Mouse (Mus musculus) lung, embryonic 16.5 days (tissue): ENCODE results near the gene Mrln. TPM values are rescaled to one million over a fixed set of nuclear protein-coding genes. Genes with fewer than 3 reads are reported as not detected.
A peak's percentile ranks its signal among the peaks of the same experiment; 100 is the strongest.

Experiments used
- ATAC-seq: fragments of 200-750 bp; cut with Nextera tagmentation; 2 replicates; pipeline ENCODE4 v1.8.0; 2017; ENCODE audit warnings: low read depth, mild to moderate bottlenecking, moderate library complexity
- H3K27ac ChIP-seq: fragments of 300-500 bp; sonication (generic); 2 replicates; pipeline ENCODE4 v1.5.1; 2014; ENCODE audit warnings: mild to moderate bottlenecking, control low read depth, low read length
- H3K27me3 ChIP-seq: fragments of 300-500 bp; sonication (generic); 2 replicates; pipeline ENCODE4 v1.6.1; 2014; ENCODE audit warnings: low read depth, low read length, mixed read lengths; ENCODE audit not compliant: control insufficient read depth, insufficient read depth
- H3K36me3 ChIP-seq: fragments of 300-500 bp; sonication (generic); 2 replicates; pipeline ENCODE4 v1.6.1; 2014; ENCODE audit warnings: low read length; ENCODE audit not compliant: control insufficient read depth, insufficient read depth
- H3K4me1 ChIP-seq: fragments of 300-500 bp; sonication (generic); replicated peaks from 2 replicates; pipeline ENCODE4 v1.6.1; 2014; ENCODE audit warnings: low read length, mixed read lengths; ENCODE audit not compliant: control insufficient read depth, insufficient read depth
- H3K4me2 ChIP-seq: fragments of 300-500 bp; sonication (generic); 2 replicates; pipeline ENCODE4 v1.6.1; 2014; ENCODE audit warnings: low read depth, low read length, control low read depth
- H3K4me3 ChIP-seq: fragments of 300-500 bp; sonication (generic); 2 replicates; pipeline ENCODE4 v1.5.1; 2014; ENCODE audit warnings: mild to moderate bottlenecking, low read length, control low read depth
- H3K9ac ChIP-seq: fragments of 300-500 bp; sonication (generic); 2 replicates; pipeline ENCODE4 v1.6.1; 2014; ENCODE audit warnings: low read length, control low read depth
- H3K9me3 ChIP-seq: fragments of 300-500 bp; sonication (generic); 2 replicates; pipeline ENCODE4 v1.6.1; 2016; ENCODE audit warnings: low read length; ENCODE audit not compliant: control insufficient read depth
- WGBS: fragments of 180-500 bp; shearing (Covaris S2); extraction: QIAGEN DNeasy Blood & Tissue Kit; methylation state at CpG from one replicate; pipeline ENCODE4 v1.1.7; 2014; 5-methylcytosine and 5-hydroxymethylcytosine counted together
- polyA plus RNA-seq: library from polyadenylated mRNA; unstranded; fragments of >200 nt; fragmentation: Nextera tagmentation; extraction: Ambion mirVana; gene quantifications from 2 replicates; pipeline ENCODE4 v1.2.1, GENCODE M21; 2015

Mrln gene
- polyA plus RNA-seq, 1 experiment from 2014 or later: 1.6 TPM

DNA sequence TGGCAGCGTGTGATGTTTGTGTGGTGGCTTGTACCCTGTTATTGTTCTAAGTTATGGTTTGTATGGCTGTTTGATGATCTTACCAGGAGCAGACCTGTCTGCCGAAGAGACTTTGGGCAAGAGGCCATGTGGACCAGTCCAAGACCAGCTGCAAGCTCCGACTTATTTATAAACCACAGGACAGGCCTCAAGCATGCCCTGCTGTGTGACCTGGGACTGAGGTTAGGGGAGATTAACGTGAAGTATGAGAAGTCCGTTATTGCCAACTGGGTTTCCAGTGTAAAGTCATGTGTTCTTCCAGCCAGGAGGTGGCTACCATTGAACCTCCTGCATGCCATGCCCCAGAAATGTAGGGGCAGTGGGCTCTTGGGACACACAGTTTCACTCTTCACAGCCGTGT is 25.9 kb downstream of the Mrln start:
- Histone ChIP-seq H3K27ac (no peak overlapping the region), H3K27me3 (no peaks in the 10 kb centered on the region), H3K9ac (no peak overlapping the region), H3K36me3 (no peaks in the 10 kb centered on the region), H3K4me2 (no peak overlapping the region), H3K4me1 (peaks cover 7% of the 10 kb centered on the region; the same call in 1 of the 2 replicates), H3K9me3 (no peaks in the 10 kb centered on the region), H3K4me3 (no peak overlapping the region)
- ATAC-seq: no peak
- WGBS: 70% methylated on average over 6 of the region's 6 CpGs

- H3K9ac ChIP-seq: no peak overlapping the region
- no peaks in the 10 kb centered on the region for H3K36me3 ChIP-seq
- 45% methylated on average over 2 of the region's 2 CpGs for WGBS
- no peaks in the 10 kb centered on the region for H3K9me3 ChIP-seq
- H3K27me3 ChIP-seq: no peaks in the 10 kb centered on the region
- no peak overlapping the region for H3K4me3 ChIP-seq
- no peaks in the 10 kb centered on the region for H3K4me1 ChIP-seq
- no peak for ATAC-seq
- H3K27ac ChIP-seq: no peak overlapping the region
- H3K4me2 ChIP-seq: no peak overlapping the region
Measured at GRCm38 (mm10) chr10:70237936-70238335, 33.5 kb downstream of the Mrln start.

GRCm38 (mm10) chr10:70242751-70243444 is 38.4 kb downstream of the Mrln start:
- ATAC-seq: no peak
- WGBS: 49% methylated on average over 8 of the region's 8 CpGs
- Histone ChIP-seq H3K36me3 (no peaks in the 10 kb centered on the region), H3K9me3 (no peaks in the 10 kb centered on the region), H3K9ac (no peak overlapping the region), H3K4me2 (no peak overlapping the region), H3K27me3 (peaks cover 2% of the 10 kb centered on the region; the same call in 1 of the 2 replicates), H3K4me3 (no peak overlapping the region), H3K4me1 (peaks cover 12% of the 10 kb centered on the region; the same call in 1 of the 2 replicates), H3K27ac (no peak overlapping the region)

DNA sequence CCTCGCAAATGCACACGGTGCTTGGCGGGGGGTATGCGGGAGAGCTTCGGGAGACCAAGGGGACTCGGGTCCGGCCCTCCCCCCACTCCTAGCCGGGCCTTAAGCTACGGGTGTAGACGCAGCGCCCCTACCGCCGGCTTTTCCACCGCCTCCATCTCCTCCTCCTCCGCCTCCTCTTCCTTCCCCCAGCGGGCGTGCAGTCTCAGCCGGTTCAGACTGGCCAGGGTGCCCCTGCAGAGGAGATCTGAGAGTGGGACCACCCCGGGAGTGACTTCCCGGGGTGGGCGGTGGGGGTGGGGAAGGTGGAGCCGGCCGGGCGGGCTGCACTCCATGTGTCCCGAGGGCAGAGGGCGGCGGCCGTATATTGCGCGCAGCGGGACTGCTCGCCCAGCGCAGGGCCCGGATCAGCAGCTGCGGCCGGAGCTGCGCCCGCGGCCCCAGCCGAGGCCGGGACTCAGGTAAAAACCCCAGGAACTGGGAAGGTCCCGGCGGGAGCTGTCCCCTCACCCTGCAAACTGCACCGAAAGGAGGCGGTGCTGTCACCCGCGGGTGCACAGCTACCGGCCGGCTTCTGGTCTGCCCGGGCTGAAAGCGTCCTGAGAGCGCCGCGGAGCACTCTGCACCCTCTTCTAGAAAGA is 40.6 kb downstream of the Mrln start, which contains the start of gene Slc16a9:
TSS of gene Slc16a9 (plus strand) at position 180 of the 638 bp plus-strand sequence.
- under 1% methylated on average over 51 of the region's 54 CpGs for WGBS
- Histone ChIP-seq H3K9ac (peak within 1 kb of the TSS; percentile 77), H3K4me2 (peak within 1 kb of the TSS; percentile 70), H3K36me3 (no peaks in the 10 kb centered on the region), H3K27ac (peak within 1 kb of the TSS; percentile 55), H3K27me3 (peaks cover 2% of the 10 kb centered on the region; the same call in 1 of the 2 replicates), H3K4me1 (peaks cover 12% of the 10 kb centered on the region; the same call in 1 of the 2 replicates), H3K4me3 (peak within 1 kb of the TSS; percentile 71), H3K9me3 (no peaks in the 10 kb centered on the region)
- ATAC-seq: peak; percentile 96

- H3K27ac ChIP-seq: no peak overlapping the region
- no peak for ATAC-seq
- H3K27me3 ChIP-seq: peaks cover 2% of the 10 kb centered on the region; the same call in 1 of the 2 replicates
- H3K4me3 ChIP-seq: peak overlapping the region; percentile 71
- H3K9me3 ChIP-seq: no peaks in the 10 kb centered on the region
- peak overlapping the region; percentile 70 for H3K4me2 ChIP-seq
- no peaks in the 10 kb centered on the region for H3K36me3 ChIP-seq
- H3K9ac ChIP-seq: peak overlapping the region; percentile 77
- under 1% methylated on average over 16 of the region's 16 CpGs for WGBS
- H3K4me1 ChIP-seq: peaks cover 12% of the 10 kb centered on the region; the same call in 1 of the 2 replicates
Measured at GRCm38 (mm10) chr10:70245559-70245945, 41.1 kb downstream of the Mrln start.

- ATAC-seq: no peak
- no peak overlapping the region for H3K27ac ChIP-seq
- H3K36me3 ChIP-seq: no peaks in the 10 kb centered on the region
- H3K4me3 ChIP-seq: peak overlapping the region; percentile 71
- peak overlapping the region; percentile 77 for H3K9ac ChIP-seq
- 29% methylated on average over 9 of the region's 9 CpGs for WGBS
- H3K4me2 ChIP-seq: peak overlapping the region; percentile 70
- H3K4me1 ChIP-seq: peaks cover 12% of the 10 kb centered on the region; the same call in 1 of the 2 replicates
- H3K9me3 ChIP-seq: no peaks in the 10 kb centered on the region
- H3K27me3 ChIP-seq: peaks cover 2% of the 10 kb centered on the region; the same call in 1 of the 2 replicates
Measured at GRCm38 (mm10) chr10:70246076-70246475, 41.6 kb downstream of the Mrln start.

DNA sequence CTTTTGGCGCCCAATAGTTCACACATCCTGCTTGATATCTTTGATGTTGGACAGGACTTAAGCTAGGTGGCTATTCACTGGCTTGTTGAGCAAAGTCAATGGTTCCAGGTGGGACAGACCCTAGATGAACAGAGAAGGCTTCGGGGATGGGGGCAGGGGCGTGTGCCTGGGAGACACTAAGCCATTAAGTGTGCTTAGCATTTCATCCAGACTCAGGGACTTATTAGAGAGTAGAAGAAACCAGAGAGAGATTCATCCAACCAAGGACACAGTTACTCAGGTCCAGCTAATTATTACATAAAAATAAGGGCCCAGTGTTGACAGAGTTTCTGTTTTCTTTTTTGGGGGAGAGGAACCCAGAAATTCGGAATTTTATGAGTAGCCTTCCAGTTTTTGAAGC is 45.9 kb downstream of the Mrln start:
- no peak overlapping the region for H3K27ac ChIP-seq
- 84% methylated on average over 4 of the region's 4 CpGs for WGBS
- H3K9ac ChIP-seq: no peak overlapping the region
- H3K4me2 ChIP-seq: no peak overlapping the region
- no peak for ATAC-seq
- H3K9me3 ChIP-seq: no peaks in the 10 kb centered on the region
- no peak overlapping the region for H3K4me3 ChIP-seq
- no peaks in the 10 kb centered on the region for H3K36me3 ChIP-seq
- H3K4me1 ChIP-seq: peaks cover 5% of the 10 kb centered on the region; the same call in 1 of the 2 replicates
- no peaks in the 10 kb centered on the region for H3K27me3 ChIP-seq

GRCm38 (mm10) chr10:70250766-70251165 is 46.3 kb downstream of the Mrln start:
- 79% methylated on average over 6 of the region's 6 CpGs for WGBS

GRCm38 (mm10) chr10:70254666-70255065 is 50.2 kb downstream of the Mrln start:
- no peak overlapping the region for H3K4me3 ChIP-seq
- no peaks in the 10 kb centered on the region for H3K27me3 ChIP-seq
- no peak overlapping the region for H3K4me2 ChIP-seq
- no peak overlapping the region for H3K27ac ChIP-seq
- no peak overlapping the region for H3K9ac ChIP-seq
- H3K36me3 ChIP-seq: no peaks in the 10 kb centered on the region
- 75% methylated on average over 4 of the region's 4 CpGs for WGBS
- no peaks in the 10 kb centered on the region for H3K9me3 ChIP-seq
- no peak for ATAC-seq
- H3K4me1 ChIP-seq: no peaks in the 10 kb centered on the region

More at GRCm38 (mm10) chr10:70250766-70251165, 46.3 kb downstream of the Mrln start:
- Histone ChIP-seq H3K9ac (no peak overlapping the region), H3K4me1 (peaks cover 3% of the 10 kb centered on the region; the same call in 1 of the 2 replicates), H3K27ac (no peak overlapping the region), H3K4me3 (no peak overlapping the region), H3K27me3 (no peaks in the 10 kb centered on the region), H3K4me2 (no peak overlapping the region), H3K9me3 (no peaks in the 10 kb centered on the region), H3K36me3 (no peaks in the 10 kb centered on the region)
- ATAC-seq: no peak
